Mouse (Mus musculus): ENCODE results near the gene Hnrnpdl.

The Hnrnpdl gene

GRCm38 (mm10) chr5:100005896-100006295 lies 33.6 kb downstream of the Hnrnpdl start:
- no peak for DNase-seq (ENCODE audit: low spot score in 2 of 2)

- peak in 1 of 2 experiments; percentile 42 for DNase-seq (ENCODE audit: low spot score in 2 of 2)
Observed at GRCm38 (mm10) chr5:100005431-100005830, 34.0 kb downstream of the Hnrnpdl start.

GRCm38 (mm10) chr5:100003895-100004294 lies 35.6 kb downstream of the Hnrnpdl start:
- DNase-seq (ENCODE audit: low spot score in 2 of 2), result no peak

GRCm38 (mm10) chr5:100000500-100000899 lies 39.0 kb downstream of the Hnrnpdl start:
- DNase-seq (ENCODE audit: low spot score in 2 of 2), result no peak

- no peak for DNase-seq (ENCODE audit: low spot score in 2 of 2)
Observed at GRCm38 (mm10) chr5:100000048-100000447, 39.4 kb downstream of the Hnrnpdl start.

- DNase-seq (ENCODE audit: low spot score in 2 of 2), result no peak
Observed at GRCm38 (mm10) chr5:99994680-99995079, 44.8 kb downstream of the Hnrnpdl start.

- no peak for DNase-seq (ENCODE audit: low spot score in 2 of 2)
Observed at GRCm38 (mm10) chr5:99994166-99994565, 45.3 kb downstream of the Hnrnpdl start.

All from spleen, postnatal 10 days (tissue).